Mouse (Mus musculus): ENCODE results near the gene Elf2. TPM values are rescaled to one million over a fixed set of nuclear protein-coding genes. Genes with fewer than 3 reads are reported as not detected.

The Elf2 gene
- polyA plus RNA-seq (2012; rRNA removed) = 10.6 and 21.2 TPM in 2 replicates

- Histone ChIP-seq H3K4me1 (ENCODE audit: control insufficient read depth, insufficient read depth, insufficient read length, low read length) (peaks cover 3% of the 10 kb centered on the region), H3K4me3 (ENCODE audit: low read depth, low read length) (peak within 1 kb of the TSS; percentile 87), H3K36me3 (ENCODE audit: control insufficient read depth, insufficient read depth, low read length) (no peaks in the 10 kb centered on the region), H3K27me3 (ENCODE audit: control insufficient read depth, insufficient read depth, low read length) (no peaks in the 10 kb centered on the region), H3K27ac (ENCODE audit: insufficient read depth, low read depth, low read length) (peak within 1 kb of the TSS; percentile 89)
- TF ChIP-seq POLR2A (IDR thresholded peaks at IDR 0.05; ENCODE audit: low read depth, low read length) (peak; percentile 40; the same call in 1 of the 2 replicates), CTCF (IDR thresholded peaks at IDR 0.05; ENCODE audit: extremely low read depth, insufficient read length, insufficient replicate concordance, low read depth, low read length) (peak; percentile 16; the same call in 1 of the 2 replicates)
- under 1% methylated on average over 82 of the region's 87 CpGs for WGBS
Observed at GRCm38 (mm10) chr3:51340552-51341267, at the start of gene Elf2. TSS of gene Elf2 (minus strand) at chr3:51340663.

- TF ChIP-seq CTCF (IDR thresholded peaks at IDR 0.05; ENCODE audit: extremely low read depth, insufficient read length, insufficient replicate concordance, low read depth, low read length) (no peak), POLR2A (IDR thresholded peaks at IDR 0.05; ENCODE audit: low read depth, low read length) (no peak)
- 11% methylated on average over 13 of the region's 13 CpGs for WGBS
- Histone ChIP-seq H3K36me3 (ENCODE audit: control insufficient read depth, insufficient read depth, low read length) (no peaks in the 10 kb centered on the region), H3K27ac (ENCODE audit: insufficient read depth, low read depth, low read length) (no peak overlapping the region), H3K4me1 (ENCODE audit: control insufficient read depth, insufficient read depth, insufficient read length, low read length) (no peaks in the 10 kb centered on the region), H3K27me3 (ENCODE audit: control insufficient read depth, insufficient read depth, low read length) (peaks cover 4% of the 10 kb centered on the region), H3K4me3 (ENCODE audit: low read depth, low read length) (no peak overlapping the region)
Observed at GRCm38 (mm10) chr3:51388904-51389303, 48.4 kb upstream of the Elf2 start.

- Histone ChIP-seq H3K4me1 (ENCODE audit: control insufficient read depth, insufficient read depth, insufficient read length, low read length) (no peaks in the 10 kb centered on the region), H3K27ac (ENCODE audit: insufficient read depth, low read depth, low read length) (no peak overlapping the region), H3K4me3 (ENCODE audit: low read depth, low read length) (no peak overlapping the region), H3K27me3 (ENCODE audit: control insufficient read depth, insufficient read depth, low read length) (peaks cover 4% of the 10 kb centered on the region), H3K36me3 (ENCODE audit: control insufficient read depth, insufficient read depth, low read length) (no peaks in the 10 kb centered on the region)
- 84% methylated on average over 8 of the region's 8 CpGs for WGBS
- no peak for TF ChIP-seq CTCF (IDR thresholded peaks at IDR 0.05; ENCODE audit: extremely low read depth, insufficient read length, insufficient replicate concordance, low read depth, low read length)
- no peak for TF ChIP-seq POLR2A (IDR thresholded peaks at IDR 0.05; ENCODE audit: low read depth, low read length)
Observed at GRCm38 (mm10) chr3:51387868-51388381, 47.5 kb upstream of the Elf2 start.

- TF ChIP-seq POLR2A (IDR thresholded peaks at IDR 0.05; ENCODE audit: low read depth, low read length) (no peak), CTCF (IDR thresholded peaks at IDR 0.05; ENCODE audit: extremely low read depth, insufficient read length, insufficient replicate concordance, low read depth, low read length) (no peak)
- no peaks in the 10 kb centered on the region for H3K36me3 ChIP-seq (ENCODE audit: control insufficient read depth, insufficient read depth, low read length)
Observed at GRCm38 (mm10) chr3:51387134-51387451, 46.6 kb upstream of the Elf2 start.

GRCm38 (mm10) chr3:51386441-51387133, 46.1 kb upstream of the Elf2 start:
- 54% methylated on average over 12 of the region's 12 CpGs for WGBS
- H3K36me3 ChIP-seq (ENCODE audit: control insufficient read depth, insufficient read depth, low read length) = no peaks in the 10 kb centered on the region
- no peaks in the 10 kb centered on the region for H3K4me1 ChIP-seq (ENCODE audit: control insufficient read depth, insufficient read depth, insufficient read length, low read length)
- TF ChIP-seq POLR2A (IDR thresholded peaks at IDR 0.05; ENCODE audit: low read depth, low read length) = no peak
- no peak for TF ChIP-seq CTCF (IDR thresholded peaks at IDR 0.05; ENCODE audit: extremely low read depth, insufficient read length, insufficient replicate concordance, low read depth, low read length)
- H3K27ac ChIP-seq (ENCODE audit: insufficient read depth, low read depth, low read length) = no peak overlapping the region
- H3K4me3 ChIP-seq (ENCODE audit: low read depth, low read length) = no peak overlapping the region
- peaks cover 4% of the 10 kb centered on the region for H3K27me3 ChIP-seq (ENCODE audit: control insufficient read depth, insufficient read depth, low read length)

More at GRCm38 (mm10) chr3:51387134-51387451, 46.6 kb upstream of the Elf2 start:
- 57% methylated on average over 3 of the region's 3 CpGs for WGBS
- Histone ChIP-seq H3K27ac (ENCODE audit: insufficient read depth, low read depth, low read length) (no peak overlapping the region), H3K4me1 (ENCODE audit: control insufficient read depth, insufficient read depth, insufficient read length, low read length) (no peaks in the 10 kb centered on the region), H3K27me3 (ENCODE audit: control insufficient read depth, insufficient read depth, low read length) (peaks cover 4% of the 10 kb centered on the region), H3K4me3 (ENCODE audit: low read depth, low read length) (no peak overlapping the region)

GRCm38 (mm10) chr3:51383409-51383808, 42.9 kb upstream of the Elf2 start:
- 87% methylated on average over 12 of the region's 12 CpGs for whole genome bisulfite sequencing
- Histone ChIP-seq H3K4me3 (ENCODE audit: low read depth, low read length) (no peak overlapping the region), H3K4me1 (ENCODE audit: control insufficient read depth, insufficient read depth, insufficient read length, low read length) (no peaks in the 10 kb centered on the region), H3K36me3 (ENCODE audit: control insufficient read depth, insufficient read depth, low read length) (no peaks in the 10 kb centered on the region), H3K27me3 (ENCODE audit: control insufficient read depth, insufficient read depth, low read length) (no peaks in the 10 kb centered on the region), H3K27ac (ENCODE audit: insufficient read depth, low read depth, low read length) (no peak overlapping the region)
- TF ChIP-seq CTCF (IDR thresholded peaks at IDR 0.05; ENCODE audit: extremely low read depth, insufficient read length, insufficient replicate concordance, low read depth, low read length) = no peak
- no peak for TF ChIP-seq POLR2A (IDR thresholded peaks at IDR 0.05; ENCODE audit: low read depth, low read length)

- Histone ChIP-seq H3K4me1 (ENCODE audit: control insufficient read depth, insufficient read depth, insufficient read length, low read length) (no peaks in the 10 kb centered on the region), H3K36me3 (ENCODE audit: control insufficient read depth, insufficient read depth, low read length) (no peaks in the 10 kb centered on the region), H3K27ac (ENCODE audit: insufficient read depth, low read depth, low read length) (no peak overlapping the region), H3K27me3 (ENCODE audit: control insufficient read depth, insufficient read depth, low read length) (no peaks in the 10 kb centered on the region), H3K4me3 (ENCODE audit: low read depth, low read length) (no peak overlapping the region)
- TF ChIP-seq CTCF (IDR thresholded peaks at IDR 0.05; ENCODE audit: extremely low read depth, insufficient read length, insufficient replicate concordance, low read depth, low read length) (no peak), POLR2A (IDR thresholded peaks at IDR 0.05; ENCODE audit: low read depth, low read length) (no peak)
- WGBS = 47% methylated on average over 4 of the region's 5 CpGs
Observed at GRCm38 (mm10) chr3:51380660-51381014, 40.2 kb upstream of the Elf2 start.
